Mouse (Mus musculus) A20 (cell line): ENCODE measurements around the gene Henmt1.

Experiments used
- DNase-seq: peaks from one replicate; pipeline ENCODE4 v3.0.0-alpha.2; 2011; ENCODE audit warnings: low read depth, low spot score

Henmt1 gene

DNA sequence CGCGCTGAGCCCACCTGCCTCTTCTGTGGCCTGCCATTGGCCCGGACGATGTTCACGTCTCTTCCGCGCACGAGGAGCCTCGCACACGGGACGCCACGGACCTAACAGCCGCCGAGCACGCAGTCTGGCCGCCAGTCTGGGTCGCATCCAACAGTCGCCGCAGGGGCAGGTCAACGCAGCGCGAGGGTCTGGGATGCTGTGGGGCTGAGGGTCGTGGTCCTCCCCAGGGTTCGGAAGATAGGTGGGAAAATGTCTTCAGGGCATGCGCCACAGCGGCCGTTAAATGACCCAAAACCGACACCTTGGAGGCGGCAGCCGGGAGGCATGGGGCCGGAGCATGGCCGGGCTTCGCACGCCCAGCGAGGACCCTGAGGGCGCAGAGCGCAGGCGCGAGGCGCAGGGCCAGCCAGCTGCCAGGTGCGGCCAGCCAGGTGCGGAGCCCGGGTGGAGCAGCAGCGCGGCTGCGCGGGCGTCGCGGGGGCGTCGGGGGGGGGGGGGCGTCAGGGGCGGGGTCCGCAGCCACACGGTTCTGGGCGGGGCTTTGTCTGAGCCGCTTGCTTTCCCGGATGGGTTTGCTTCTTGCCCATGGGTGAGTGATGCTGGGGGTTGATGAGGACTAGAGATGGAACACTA is 444 bp downstream of the Henmt1 start, which contains the start of gene Gm9857:
Gene Gm9857 (minus strand): TSS at position 445 of the 633 bp plus-strand sequence.
- no peak for DNase-seq

DNA sequence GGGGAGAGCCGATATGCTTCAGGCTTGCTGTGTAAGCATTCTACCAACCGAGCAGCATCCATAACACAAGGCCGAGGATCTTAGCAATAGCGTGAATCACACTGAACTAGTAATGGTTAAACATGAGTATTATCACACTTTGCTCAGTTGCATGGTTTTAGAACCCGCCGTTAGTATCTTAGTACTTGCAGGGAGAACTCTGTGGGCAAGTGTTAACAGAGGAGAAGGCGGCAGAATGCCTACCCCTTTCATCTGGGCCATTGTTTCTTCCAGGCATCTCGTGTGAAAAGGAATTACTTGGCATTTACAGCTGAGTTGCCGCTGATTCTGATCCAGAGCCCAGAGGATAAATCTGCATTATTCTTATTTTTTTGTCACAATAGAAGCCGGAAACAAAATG is 1.3 kb downstream of the Henmt1 start:
- no peak for DNase-seq

DNA sequence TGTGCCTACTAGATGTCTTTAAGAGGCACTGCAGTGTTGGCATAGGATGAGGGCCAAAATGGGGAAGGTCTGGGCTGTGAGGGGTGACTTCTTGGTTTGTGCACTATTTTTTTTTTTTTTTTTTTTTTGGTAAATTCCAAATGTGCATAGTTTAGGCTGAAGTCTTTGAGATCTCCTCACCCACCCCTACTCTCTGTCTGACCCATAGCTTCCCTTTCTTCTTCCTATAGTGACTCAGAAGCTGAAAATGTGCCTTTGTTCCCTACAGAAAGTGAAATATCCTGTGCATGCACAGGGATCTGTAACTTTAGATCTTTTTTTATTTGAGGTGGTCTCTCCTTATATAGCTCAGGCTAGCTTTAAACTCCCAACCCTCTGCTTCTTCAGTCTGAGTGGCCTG is 18.3 kb downstream of the Henmt1 start:
- no peak for DNase-seq

DNA sequence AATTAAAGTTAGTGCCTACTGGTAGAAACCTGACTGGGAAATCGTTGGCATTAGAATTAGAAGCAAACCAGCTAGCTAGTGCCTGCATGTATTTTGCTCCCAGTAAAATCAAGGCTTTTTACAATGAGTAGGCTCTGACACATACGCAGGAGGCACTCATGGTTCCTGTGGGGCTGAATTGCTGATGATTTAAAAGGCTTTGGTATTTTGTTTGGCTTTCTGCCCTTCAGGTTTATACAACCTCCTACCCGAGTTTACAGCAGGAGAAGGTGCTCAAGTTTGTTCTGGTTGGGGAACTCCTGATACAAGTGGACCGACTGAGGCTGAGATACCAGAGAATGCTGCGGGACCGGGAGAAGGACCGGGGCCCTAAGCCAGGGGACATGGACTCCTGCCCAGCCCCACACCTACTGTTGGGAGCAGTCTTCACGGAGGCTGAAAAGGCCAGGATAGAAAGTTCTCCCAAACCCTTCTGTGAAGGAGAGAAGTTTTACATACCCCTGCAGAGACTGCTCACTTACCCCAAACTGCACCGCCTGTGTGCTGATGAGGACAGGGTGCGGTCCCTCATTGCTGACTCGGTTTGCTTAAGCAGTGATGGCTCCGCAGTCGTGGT is 20.1 kb downstream of the Henmt1 start:
- no peak for DNase-seq

DNA sequence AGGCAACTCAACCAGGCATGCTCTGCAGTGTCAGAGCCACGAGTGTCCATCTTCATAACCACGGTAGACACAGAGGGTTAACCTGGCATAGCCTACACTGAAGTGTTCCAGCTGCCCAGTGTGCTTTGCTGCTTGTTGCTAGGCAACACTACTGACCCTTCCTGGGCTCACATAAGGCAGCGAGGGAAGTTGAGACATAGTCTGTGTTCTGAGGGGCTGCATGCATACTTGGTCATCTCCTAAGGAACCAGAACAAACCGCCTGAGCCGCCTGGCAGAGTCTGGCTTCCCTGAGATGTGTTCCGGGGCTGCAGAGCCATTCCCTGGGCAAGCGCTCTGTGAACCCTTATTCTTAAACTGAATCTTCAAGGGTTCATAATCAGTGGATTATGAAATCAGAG is 21.6 kb downstream of the Henmt1 start:
- no peak for DNase-seq

DNA sequence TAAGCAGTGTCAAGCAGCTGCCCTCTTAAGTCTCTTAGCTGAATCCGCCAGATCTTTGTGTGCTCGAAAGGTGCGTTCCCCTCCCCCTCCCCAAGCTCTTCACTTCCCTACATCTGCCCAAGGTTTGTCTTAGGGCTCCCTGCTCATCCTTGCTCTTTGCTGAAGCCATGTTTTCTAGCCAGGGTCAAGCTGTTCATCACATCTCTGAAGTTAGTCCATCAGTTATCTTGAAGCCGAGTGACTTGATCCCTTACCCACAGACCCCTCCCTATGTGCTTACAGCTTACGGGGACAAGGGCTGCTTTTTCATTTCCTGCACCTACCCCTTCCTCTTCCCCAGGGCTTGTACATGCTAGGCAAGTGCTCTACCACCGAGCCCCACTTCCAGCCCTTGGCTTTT is 22.0 kb downstream of the Henmt1 start:
- DNase-seq, result no peak

DNA sequence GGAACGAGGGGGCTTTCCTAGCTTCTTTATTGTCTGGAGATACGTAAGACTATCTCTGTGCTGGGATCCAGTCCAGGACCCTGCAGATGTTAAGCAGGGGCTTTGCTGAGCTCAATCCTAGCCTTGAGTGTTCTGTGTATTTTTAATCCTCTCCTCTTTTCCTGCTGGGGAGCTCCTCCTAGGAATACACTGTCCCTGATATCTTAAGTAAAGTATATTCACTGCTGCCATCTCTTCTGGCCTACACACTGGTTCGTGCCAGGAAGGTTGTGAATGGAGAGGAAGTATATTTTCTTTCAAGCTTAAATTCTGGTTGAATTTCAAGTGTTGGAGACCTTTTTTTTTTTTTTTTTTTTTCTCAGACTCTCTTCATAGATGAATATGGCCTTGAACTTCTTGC is 23.6 kb downstream of the Henmt1 start:
- DNase-seq, result no peak

DNA sequence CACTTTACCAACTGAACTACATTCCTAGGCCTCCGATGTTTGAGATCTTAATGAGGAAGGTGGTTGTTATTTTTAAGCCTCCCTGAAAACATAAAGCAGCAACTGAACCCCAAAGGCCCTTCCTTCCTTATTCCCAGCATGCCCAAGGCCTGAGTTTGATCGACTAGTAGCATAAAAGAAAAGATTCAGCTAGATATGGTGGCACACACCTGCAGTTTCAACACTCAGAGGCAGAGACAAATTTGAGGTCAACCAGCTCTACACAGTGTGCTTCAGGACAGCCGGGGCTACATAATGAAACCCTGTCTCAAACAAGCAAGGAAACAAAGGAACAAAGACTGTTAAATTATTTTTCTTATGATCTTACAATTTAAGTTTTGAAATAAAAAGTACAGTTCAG is 24.1 kb downstream of the Henmt1 start:
- DNase-seq, result no peak

DNA sequence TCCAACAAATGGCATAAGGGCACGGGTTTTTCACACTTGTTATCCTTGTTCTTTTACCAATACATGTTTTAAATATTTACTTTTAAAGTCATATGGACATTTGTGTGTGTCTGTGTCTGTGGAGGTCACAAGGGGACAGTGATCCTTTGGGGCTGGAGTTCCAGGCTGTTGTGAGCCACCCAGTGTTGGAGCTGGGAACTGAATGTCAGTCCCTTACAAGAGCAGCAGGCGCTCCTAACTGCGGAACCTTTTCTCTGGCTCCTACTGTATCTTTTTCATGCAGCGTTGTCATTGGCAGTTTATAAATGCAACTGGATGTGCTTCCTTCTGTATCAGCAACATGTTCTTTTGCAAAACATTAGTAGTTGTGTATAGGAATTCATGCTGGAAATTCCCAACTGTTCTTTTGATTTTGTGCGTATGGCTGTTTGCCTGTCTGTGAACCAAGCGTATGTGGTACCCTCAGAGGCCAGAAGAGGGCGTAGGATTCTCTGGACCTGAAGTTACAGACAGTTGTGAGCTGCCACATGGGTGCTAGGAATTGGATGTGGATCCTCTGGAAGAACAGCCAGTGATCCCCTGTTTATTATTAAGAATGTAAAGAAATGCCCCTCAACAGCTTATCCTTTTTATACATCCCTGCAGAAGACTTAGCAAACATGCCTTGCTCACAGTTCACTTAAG is 24.8 kb downstream of the Henmt1 start:
- DNase-seq, result peak; percentile 29

DNA sequence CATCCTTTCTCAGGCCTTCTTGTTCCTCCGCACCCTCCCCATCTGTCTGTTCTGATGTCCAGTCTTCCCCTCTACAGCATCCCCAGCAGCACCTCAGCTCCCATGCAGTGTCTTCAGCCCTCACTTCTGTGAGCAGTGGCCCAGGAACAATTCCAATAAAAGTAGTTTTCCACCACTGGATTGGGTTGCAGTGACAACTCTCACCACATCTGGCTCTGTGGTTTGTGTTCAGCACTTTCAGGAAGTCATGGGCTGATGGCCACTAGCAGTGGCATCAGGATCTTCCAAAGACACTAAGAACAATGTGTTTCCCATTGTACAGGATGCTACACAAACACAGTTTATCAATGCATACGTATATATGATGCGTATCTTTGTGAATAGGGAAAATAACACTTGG is 26.4 kb downstream of the Henmt1 start:
- no peak for DNase-seq

DNA sequence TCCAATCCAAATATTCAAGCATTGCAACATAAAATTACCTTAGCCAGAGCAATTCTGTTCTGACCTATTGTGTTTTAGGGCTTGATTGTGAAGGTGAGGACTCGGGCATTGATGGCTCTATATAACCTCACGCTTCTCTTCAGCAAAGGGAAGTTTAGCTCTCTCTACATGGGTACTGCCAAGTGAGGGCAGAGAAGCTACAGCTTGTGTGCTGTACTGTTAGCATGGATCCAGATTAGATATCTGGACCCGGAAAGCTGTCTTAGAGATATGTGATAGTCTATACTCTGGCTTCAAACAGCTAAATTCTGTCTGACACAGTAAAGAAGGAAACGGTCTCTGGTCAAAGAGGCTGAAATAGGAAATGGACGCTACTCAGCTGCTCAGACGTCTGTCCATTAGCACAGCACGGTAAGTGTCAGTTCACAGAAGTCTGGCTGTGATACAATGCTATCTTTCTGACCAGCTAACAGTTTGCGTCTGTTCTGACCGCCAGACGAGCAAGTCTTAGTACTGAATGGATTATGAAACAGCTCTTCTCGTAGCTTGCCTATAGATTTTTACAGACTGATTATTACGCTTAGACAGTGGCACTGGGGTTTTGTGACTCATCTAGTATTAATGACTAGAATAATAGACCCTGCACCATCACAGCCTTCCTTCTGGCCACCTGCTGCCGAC is 34.4 kb downstream of the Henmt1 start:
- no peak for DNase-seq

DNA sequence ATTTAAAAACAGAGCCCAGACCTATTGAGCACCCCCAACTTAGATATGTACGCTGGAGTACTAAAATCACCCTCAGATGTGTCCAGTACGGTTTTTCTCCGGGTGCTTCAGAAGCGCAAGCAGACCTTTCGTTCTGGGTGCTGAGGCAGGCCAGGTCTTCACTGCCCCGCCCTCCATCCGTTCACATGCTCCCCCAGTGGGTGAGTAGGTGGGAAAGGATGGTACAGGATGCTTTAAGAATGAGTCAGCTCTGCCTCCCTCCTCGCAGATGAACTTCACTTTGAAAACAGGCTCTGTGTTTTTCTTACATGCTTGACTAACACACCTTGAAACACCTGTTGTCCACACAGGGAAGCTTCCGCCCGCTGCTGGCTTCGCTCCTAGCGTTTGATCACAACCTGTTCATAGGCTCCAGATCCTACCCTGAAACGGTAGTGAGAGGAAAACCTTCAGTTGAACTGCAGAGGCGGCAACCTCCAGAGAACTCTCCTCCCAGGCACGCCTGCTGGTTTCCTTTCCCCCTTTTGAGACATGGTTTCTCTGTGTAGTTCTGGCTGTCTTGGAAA is 35.3 kb downstream of the Henmt1 start:
- peak; percentile 75 for DNase-seq

DNA sequence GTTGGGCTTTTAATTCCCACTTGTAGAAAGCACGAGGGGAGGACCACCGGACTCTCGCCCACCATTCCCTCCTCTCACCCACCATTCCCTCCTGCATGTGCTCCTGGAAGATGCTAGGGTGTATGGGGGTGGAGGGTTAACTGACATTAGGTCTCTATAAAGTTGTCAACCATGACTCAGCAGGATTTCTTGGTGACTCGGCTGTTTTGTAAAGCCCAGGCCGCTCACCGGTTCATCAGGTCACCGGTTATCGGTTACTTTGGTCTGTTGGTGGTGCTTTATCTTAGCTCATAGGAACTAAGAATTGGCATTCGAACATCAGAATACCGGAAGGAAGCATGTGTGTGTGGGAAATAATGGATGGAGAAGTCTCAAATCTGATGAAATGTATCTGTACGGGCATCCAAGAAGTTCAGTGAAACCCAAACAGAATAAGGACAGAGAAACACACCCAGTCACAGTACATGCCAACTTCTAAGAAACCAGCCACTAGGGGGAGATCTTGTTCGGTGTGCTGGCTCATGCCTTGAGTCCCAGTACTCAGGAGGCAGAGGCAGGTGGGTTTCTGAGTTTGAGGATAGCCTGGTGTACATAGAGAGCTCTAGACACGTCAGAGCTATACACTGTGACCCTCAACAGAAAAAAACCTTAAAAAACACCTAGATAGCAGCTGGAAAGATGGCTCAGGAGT is 37.8 kb downstream of the Henmt1 start:
- peak; percentile 62 for DNase-seq

DNA sequence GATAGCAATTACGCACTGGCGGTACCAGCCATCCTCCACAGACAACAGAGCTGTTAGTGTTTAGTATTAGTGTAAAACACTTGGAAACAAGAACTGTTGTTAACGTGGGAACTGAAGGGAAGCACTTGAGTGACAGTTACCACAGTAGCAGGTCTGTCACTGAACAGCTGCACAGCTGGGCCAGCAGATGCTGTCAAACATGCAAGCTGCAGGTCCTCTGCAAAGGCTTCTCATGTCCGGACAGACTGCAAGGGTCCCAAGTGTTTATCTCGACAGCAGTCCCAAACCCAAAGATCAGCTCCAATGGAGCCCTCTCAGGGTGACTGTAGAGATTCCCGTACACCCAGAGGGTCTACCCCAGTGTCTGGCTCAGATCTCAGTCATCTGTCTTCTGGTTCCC is 42.3 kb downstream of the Henmt1 start:
- no peak for DNase-seq

DNA sequence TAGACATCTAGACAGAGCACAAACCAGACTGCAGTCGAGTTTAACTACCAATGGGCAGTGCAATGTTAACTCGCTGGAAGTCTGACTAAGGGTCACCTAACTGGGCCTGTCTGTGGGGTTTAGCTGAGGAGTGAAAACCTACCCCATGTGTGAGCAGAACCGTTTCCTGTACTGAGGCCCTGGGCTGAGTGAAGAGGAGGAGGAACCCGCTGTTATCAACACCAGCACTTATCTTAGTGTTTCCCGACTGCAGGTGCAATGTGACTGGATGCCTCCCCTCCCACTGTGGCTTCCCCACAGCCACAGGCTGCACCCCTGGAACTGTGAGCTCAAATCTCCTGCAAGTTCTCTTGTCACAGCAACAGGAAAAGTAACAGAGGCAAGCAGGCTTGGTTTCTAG is 44.3 kb downstream of the Henmt1 start:
- no peak for DNase-seq

DNA sequence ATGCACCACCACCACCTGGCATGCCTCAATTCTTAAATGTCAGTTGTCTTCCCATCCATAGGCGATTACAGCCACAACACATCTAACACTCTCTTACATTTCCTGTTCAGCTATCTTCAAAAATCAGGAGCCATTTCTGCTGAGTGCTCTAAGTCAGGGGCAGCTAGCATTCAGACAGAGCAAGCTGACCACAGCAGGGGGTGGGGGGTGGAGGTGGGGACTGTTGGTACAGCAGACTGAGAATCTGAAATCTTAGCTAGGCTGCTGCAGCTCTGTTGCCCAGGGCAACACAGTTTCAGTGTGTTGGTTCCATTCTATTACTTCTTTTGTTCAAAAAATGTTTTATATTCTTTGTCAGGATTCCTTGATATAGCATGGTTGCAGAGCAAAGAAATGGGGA is 46.9 kb downstream of the Henmt1 start:
- DNase-seq, result no peak

DNA sequence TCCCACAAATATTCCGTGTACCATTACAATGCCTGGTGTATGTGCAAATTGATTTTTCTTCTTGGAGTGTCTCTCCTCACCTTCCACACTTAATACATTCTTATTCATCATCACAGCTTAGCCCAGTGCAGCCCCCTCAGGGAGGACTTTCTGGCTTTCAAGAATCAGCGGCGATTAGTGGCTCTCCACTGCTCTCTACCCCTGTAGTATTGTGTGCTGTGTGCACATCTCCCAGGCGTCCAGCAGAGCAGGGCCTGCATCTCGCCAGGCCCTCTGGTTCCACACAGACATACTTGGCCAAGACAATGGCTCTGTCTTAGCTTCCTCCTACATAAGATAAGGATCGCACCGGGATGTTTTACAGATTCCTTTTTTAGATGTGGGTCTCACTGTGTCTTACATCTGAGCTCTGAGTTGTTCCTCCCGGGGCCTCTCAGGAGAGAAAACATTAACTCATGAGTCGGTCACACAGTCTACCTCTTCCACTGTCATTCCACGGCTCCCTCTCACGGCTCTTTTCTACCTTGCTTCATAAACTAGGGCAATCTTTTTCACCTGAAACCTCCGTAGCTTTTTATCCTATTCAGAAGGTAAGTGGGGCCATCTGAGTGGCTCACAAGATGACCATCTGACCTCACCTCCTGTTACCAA is 47.5 kb downstream of the Henmt1 start:
- DNase-seq, result no peak

DNA sequence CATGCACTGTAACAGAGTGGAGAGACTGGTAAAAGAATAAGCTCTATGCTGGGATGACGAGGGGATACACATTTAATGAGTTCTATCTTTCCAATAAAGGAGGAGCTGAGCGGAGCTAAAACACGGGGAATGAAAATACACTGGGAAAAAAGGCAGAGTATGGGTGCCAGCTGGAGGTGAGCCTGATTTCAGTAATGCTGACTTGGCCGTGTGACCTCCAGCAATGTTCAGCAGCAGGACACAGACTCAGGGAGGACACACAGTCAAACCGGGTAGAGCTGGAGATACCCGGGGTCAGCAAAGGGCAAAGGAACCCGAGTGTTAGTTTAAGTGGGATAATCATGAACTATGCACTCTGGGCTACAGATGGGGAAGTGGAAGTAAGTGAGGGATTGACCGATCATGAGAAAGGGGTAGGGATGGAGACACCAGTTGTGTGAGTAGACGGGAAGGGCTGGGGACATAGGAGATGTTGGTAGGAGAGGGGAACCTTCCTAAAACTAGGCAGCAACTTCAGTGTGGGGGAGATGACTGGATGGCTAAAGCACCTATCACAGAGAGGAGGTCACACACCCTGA is 50.4 kb downstream of the Henmt1 start:
- DNase-seq, result no peak

DNA sequence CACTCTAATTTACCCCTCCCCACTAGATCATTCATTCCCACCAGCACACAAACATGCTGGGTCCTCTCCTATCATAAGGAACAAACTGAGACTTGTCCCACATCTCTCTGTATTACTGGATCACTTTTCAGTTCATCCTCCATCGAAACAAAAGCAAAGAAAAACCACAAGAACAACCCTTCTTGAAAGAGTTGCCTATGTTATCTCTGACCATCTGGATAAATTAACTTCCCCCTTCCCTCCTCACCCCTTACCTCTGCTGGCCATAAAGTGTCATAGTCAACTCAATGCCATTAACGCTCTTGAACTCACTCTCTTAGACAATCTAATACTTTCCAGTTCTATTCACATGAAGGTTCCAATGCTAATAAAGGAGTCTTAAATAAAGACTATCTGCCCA is 54.8 kb downstream of the Henmt1 start:
- DNase-seq, result no peak

DNA sequence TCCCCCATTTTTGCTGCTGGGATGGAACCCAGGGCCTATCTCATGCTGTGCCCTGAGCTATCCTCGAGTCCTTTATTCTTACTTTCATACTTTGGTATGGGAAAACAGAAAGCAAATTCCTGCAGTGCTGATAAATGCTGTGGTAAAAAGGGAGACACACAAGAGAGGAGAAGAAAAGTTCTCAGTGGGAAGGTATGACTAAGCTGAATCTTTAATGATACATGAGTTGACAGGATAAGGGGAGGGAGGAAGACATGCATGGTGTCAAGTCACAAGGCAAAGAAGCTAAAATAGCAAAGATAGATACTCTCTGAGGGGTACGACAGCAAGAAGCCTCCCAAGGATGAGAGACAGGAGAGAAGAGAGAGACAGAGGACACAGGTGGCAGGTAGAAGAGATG is 55.7 kb downstream of the Henmt1 start:
- no peak for DNase-seq

DNA sequence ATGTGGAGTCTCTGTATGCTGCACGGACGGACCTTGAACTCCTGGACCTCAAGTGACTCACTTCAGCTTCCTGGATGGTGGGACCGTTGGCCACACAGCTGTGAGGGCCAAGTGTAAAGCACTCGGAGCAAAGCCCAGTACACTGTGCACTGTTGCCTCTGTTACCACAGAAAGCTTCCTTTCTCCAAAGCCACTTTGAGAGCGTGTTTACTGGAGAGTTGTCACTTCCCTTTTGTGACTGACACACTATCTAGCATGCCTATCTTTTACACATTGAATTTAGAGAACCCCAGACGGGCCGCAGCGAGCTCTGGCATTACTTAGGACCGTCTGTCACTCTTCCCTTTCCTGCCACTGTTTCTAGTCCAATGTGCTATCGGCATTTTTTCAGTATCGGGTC is 57.6 kb downstream of the Henmt1 start:
- DNase-seq, result peak; percentile 9
